Mouse (Mus musculus): ENCODE results near the gene Dlx4.

The Dlx4 gene

GRCm38 (mm10) chr11:95142980-95143575 is 3.0 kb downstream of the Dlx4 start:
- no peak for DNase-seq (ENCODE audit: low read depth)

GRCm38 (mm10) chr11:95142258-95142657 is 3.8 kb downstream of the Dlx4 start:
- DNase-seq (ENCODE audit: low read depth), result no peak

- DNase-seq (ENCODE audit: low read depth), result no peak
These were observed 6.2 kb downstream of the Dlx4 start for GRCm38 (mm10) chr11:95139871-95140270.

- no peak for DNase-seq (ENCODE audit: low read depth)
These were observed 8.8 kb downstream of the Dlx4 start for GRCm38 (mm10) chr11:95137281-95137680.

- DNase-seq (ENCODE audit: low read depth), result no peak
These were observed 12.7 kb downstream of the Dlx4 start for GRCm38 (mm10) chr11:95133321-95133720.

GRCm38 (mm10) chr11:95130668-95131252 is 15.3 kb downstream of the Dlx4 start:
- no peak for DNase-seq (ENCODE audit: low read depth)

- no peak for DNase-seq (ENCODE audit: low read depth)
These were observed 17.7 kb downstream of the Dlx4 start for GRCm38 (mm10) chr11:95128359-95128758.

- no peak for DNase-seq (ENCODE audit: low read depth)
These were observed 19.5 kb downstream of the Dlx4 start for GRCm38 (mm10) chr11:95126272-95127245.

GRCm38 (mm10) chr11:95125366-95125948 is 20.6 kb downstream of the Dlx4 start:
- no peak for DNase-seq (ENCODE audit: low read depth)

- no peak for DNase-seq (ENCODE audit: low read depth)
These were observed 24.0 kb downstream of the Dlx4 start for GRCm38 (mm10) chr11:95122100-95122489.

- DNase-seq (ENCODE audit: low read depth), result no peak
These were observed 24.6 kb downstream of the Dlx4 start for GRCm38 (mm10) chr11:95121161-95122099.

GRCm38 (mm10) chr11:95120633-95121020 is 25.4 kb downstream of the Dlx4 start:
- no peak for DNase-seq (ENCODE audit: low read depth)

GRCm38 (mm10) chr11:95119990-95120632 is 26.0 kb downstream of the Dlx4 start, which contains the start of gene Dlx3:
Dlx3 (plus strand) TSS chr11:95120119.
- DNase-seq (ENCODE audit: low read depth), result no peak

GRCm38 (mm10) chr11:95118505-95118904 is 27.6 kb downstream of the Dlx4 start:
- DNase-seq (ENCODE audit: low read depth), result peak; percentile 24

GRCm38 (mm10) chr11:95117030-95117429 is 29.0 kb downstream of the Dlx4 start:
- DNase-seq (ENCODE audit: low read depth), result peak; percentile 80

GRCm38 (mm10) chr11:95110081-95110480 is 36.0 kb downstream of the Dlx4 start:
- DNase-seq (ENCODE audit: low read depth), result no peak

- DNase-seq (ENCODE audit: low read depth), result no peak
These were observed 37.1 kb downstream of the Dlx4 start for GRCm38 (mm10) chr11:95109000-95109399.

GRCm38 (mm10) chr11:95106440-95107236 is 39.4 kb downstream of the Dlx4 start:
- DNase-seq (ENCODE audit: low read depth), result peak; percentile 75

- no peak for DNase-seq (ENCODE audit: low read depth)
These were observed 40.7 kb downstream of the Dlx4 start for GRCm38 (mm10) chr11:95105274-95105874.

- no peak for DNase-seq (ENCODE audit: low read depth)
These were observed 41.8 kb downstream of the Dlx4 start for GRCm38 (mm10) chr11:95104266-95104665.
